Mouse (Mus musculus): Measurements from ENCODE around the gene Aldoc.

DNA sequence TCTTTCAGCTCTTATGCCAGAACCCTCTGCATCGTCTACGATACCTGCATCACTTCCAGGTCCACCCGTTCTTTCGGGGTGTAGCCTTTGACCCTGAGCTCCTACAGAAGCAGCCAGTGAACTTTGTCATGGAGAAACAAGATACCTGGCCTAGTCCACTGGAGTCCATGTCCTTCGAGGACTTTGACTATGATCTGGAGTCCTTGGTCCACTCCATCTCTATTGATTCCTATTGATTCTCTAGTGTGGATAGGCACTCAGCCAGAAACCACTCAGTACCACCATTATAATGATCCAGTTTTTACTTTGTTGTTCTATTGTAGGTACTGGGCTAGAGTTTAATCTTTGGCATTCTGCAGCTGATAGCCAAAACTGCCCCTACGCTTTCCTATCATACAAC, 28.2 kb upstream of the Aldoc start:
- no peak for TF ChIP-seq CTCF (conservative IDR thresholded peaks at IDR 0.05; ENCODE audit: low read length)
- TF ChIP-seq POU5F1 (IDR thresholded peaks at IDR 0.05; ENCODE audit: borderline replicate concordance, low read length): no peak

Data from E14TG2a.4 (cell line).